Mouse (Mus musculus) neutrophil, adult 5-6 weeks (primary cell): ENCODE results near the gene Rasa2. TPM values are rescaled to one million over a fixed set of nuclear protein-coding genes. Genes with fewer than 3 reads are reported as not detected.
"Not testable (repeated sequence)": the region's sequence is repeated elsewhere in the genome, so short reads cannot be mapped to it uniquely, and the experiment has no call there.

Source experiments
- ATAC-seq: fragments of 151-379, 151-347 bp; 2 replicates; pipeline ENCODE4 v1.8.0; 2017; ENCODE audit warnings: mild to moderate bottlenecking, moderate TSS enrichment; ENCODE audit not compliant: insufficient number of reproducible peaks, poor library complexity, low FRiP score, severe bottlenecking; ENCODE audit errors: extremely low read depth
- total RNA-seq: library from RNA; stranded (forward); fragments of 200-1000 nt; gene quantifications from 2 replicates; pipeline ENCODE4 v1.2.3, GENCODE M21; 2017

The Rasa2 gene
- total RNA-seq, 1 experiment from 2014 or later = 77.9 TPM

DNA sequence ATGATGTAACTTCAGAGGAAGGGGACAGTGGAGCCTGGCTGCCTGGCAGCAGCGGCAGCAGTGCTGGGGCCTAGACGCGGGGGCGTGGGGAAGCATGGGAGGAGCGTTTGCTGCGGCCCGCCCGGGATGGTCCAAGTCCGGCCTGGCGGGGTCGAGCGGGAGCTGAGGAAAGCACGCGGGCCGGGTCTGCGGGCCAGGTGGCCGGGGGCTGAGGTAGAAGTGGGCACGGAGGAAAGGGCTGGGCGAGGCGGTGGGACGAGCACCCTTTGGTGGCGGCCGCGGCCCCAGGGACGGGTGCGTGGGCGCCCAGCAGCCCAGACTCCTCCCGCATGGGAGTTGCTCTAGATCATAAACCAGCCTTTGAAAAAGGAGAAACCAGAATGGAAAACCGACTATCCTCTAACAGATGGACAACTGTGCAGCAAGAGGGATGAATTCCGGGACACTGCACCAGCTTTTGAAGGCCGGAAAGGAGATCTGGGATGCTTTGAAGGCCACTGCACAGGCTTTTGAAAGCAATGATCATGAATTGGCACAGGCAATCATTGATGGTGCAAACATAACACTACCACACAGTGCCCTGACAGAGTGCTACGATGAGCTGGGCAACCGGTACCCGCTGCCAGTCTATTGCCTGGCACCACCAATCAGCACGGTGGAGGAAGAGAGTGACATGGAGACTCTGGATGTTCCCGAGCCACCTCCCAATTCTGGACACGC lies 94.4 kb downstream of the Rasa2 start:
- no peak for ATAC-seq

DNA sequence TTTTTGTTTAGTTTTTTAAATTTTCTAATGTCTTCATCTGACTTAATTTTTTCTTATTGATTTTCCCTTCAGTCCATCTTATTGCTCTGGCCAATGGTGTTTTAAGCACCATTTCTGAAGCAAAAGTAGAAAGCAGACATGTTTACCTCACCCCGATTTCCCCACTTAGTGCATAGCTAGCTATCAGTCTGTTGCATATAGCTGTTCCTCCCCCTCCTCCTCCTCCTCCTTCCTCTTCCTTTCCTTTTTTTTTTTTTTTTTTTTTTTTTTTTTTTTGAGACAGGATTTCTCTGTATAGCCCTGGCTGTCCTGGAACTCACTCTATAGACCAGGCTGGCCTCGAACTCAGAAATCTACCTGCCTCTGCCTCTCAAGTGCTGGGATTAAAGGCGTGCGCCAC lies 95.3 kb downstream of the Rasa2 start:
- not testable (repeated sequence) for ATAC-seq

DNA sequence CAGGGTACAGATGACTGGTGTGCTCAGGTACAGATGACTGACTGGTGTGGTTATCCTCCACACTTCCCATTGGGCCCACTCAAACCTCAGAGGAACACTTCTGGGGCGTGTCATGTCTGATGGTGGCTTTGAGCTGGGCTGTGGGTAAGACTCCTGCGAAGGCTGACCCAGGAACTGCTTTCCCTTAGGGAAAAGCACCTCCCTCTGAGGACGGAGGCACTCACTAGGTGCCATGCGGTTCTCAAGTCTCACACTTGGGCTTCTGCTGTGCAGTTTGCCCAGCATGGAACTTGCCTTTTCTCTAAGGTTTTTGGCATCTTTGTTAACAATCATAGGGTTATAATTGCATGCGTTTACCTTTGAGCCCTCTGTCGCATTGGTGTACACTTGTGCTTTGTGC lies 96.0 kb downstream of the Rasa2 start:
- ATAC-seq = no peak

DNA sequence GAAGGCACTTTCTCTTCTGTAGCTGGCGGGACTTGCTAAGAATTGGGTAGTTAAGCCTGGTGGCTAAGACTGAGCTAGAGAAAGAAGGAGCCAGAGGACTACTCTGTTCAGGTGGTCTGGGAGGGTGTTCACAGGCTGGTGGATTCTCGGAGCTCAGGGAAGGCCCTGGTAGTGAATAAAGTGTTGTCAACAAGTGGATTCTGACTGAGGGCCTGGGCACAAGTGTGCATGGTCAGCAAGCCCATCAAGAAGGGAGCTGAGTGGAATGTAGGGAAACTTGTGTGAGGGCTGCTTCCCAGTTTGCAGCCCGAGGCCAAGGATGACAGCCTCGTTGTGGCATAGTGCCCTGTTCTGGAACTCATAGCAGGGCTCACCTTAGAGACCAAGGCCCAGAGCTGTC lies 97.2 kb downstream of the Rasa2 start:
- ATAC-seq = no peak

DNA sequence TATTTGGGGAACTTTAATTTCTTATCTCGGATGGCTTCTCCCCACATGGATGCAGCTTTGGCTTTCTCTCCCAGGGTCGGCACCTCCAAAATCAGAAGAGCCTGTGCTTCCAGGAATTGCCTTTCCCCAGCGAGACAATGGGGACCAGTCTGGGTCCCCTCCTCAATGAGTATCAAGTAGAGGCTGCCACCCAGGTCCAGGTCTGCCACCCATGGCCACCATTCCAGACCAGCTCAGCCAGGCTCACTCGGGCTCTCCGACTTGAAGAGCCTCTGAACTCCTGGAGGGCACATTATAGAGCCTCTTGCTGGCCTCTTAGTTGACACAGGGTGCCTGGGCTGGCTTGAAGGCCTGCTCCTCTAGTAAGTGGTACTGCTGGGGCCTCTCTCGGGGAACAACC lies 97.9 kb downstream of the Rasa2 start:
- ATAC-seq = no peak

DNA sequence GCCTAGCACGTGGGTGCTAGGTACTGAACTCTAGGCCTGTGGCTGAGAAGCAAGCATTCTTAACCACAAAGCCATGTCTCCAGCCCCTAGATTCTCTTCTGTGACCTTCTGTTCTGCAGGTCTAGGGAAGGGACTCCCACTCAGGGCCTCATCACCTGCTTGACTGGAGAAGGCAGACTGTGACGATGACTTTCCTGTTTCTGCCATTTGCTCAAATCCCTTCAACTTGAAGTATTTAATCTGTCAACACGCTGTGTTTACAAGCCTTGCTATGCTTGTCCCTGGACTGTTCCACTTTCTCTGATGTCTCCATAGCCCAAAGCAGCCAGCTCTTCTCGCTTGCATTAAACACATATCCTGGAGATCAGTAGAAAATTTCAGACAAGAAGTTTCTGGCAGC lies 98.9 kb downstream of the Rasa2 start:
- ATAC-seq = no peak

DNA sequence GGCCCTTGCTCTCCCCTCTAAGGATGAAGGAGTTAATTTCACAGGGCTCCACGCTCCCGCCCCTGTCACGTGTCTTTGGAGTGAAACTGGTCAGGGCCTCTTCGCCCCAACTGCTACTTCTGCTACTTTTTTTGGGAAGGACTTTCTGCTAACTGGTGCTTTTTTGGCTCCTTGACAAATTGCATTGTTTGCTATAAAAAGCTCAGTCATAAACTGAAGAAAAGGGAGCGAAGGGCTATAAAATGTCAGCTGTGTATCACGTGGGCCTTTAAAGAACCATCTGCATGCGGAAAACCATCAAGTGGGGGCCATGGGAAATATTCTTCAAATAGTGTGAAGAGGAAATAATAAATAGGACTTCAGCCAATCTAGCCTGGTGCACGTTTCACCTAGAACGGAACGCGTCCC lies 100.7 kb downstream of the Rasa2 start:
- ATAC-seq = no peak

DNA sequence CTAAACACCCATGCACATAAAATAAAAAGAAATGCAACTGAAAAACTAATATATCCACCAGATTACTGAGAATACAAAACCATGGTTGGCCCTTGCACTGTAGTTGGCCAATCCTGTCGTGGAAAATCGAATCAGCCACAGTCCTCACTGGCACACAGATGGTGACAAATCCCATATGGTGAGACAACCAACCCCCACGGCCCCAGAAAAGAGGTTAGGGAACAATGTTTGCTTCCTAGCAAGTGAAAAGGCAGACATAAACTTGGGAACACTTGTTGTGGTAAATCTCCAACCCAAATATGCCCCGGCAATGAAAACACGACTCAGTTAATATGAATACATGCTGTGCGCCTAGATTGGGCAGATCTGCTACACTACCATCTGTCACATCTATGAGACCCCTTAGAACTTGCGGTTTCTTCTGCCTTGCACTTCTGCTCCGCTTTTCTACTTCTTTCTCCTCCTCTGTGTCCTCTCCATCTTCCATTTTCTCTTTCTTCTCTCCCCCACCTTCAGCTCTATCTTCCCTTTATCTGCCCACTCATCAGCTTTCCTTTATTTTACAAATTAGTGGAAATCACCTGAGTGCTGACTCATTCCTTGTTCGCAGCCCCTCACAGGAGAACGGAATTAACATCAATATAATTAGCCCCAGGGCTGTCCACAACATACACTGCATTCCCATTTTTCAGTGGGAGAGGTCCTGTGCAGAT lies 101.3 kb downstream of the Rasa2 start:
- no peak for ATAC-seq

DNA sequence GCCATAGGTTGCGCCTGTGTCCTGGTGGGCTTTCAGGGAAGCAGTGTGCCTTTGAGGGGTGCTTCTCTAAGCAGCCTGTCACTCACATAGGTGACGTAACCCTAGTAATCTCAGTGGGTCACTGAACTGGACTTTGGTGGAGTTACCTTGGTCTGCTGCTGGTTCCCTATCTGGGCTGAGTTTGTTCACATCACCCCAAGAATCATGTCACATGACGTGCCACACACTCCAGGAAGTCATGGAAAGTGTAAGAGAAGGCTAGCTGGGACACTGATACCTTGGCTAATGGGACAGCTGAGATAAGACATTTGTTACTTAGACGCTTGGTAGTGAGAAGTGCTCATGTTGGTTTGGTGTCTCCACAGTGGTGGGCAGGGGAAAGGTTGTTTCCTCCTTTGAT lies 105.4 kb downstream of the Rasa2 start:
- no peak for ATAC-seq

DNA sequence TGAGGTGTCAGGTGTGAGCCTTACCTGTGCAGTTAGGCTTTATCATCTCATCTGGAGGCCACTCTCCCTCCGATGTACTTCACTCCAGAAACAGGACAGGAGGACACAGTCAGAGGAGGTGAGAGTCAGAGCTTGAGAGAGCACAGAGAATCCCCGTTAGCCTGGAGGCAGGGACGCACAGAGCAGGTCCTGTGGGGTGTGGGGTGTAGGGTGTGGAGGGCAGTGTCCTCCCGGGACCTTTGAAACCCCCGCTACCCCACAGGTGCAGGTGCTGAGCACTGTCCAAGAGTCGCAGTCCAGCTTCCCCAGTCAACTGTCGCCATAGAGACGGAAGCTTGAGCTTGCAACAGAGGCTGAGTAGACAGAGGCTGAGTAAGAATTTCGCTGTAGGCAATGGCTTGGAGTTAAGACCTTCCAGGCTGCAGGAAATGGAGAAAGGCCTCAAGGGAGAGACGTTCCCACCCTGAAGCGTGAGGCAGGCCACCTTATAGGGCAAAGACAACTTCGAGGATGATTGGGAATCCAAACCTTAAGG lies 106.4 kb downstream of the Rasa2 start, which contains the start of gene Gm28729:
Gene Gm28729, minus strand, starts transcription at position 293 of the 535 bp plus-strand sequence.
- ATAC-seq = peak; percentile 20

DNA sequence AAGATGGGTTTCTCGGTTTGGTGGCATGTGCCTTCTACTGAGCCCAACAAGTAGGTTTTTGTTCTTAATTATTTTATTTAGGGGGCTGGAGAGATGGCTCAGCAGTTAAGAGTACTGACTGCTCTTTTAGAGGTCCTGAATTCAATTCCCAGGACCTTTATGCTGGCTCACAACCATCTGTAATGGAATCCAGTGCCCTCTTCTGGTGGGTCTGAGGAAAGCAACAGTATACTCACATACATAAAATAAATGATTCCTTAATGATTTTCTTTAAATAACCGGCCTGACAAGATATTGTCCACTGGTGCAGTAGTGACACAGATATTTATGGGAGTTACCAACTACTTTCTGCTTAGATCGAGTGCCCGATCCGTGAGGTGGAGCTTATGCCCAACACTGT lies 108.3 kb downstream of the Rasa2 start:
- no peak for ATAC-seq

DNA sequence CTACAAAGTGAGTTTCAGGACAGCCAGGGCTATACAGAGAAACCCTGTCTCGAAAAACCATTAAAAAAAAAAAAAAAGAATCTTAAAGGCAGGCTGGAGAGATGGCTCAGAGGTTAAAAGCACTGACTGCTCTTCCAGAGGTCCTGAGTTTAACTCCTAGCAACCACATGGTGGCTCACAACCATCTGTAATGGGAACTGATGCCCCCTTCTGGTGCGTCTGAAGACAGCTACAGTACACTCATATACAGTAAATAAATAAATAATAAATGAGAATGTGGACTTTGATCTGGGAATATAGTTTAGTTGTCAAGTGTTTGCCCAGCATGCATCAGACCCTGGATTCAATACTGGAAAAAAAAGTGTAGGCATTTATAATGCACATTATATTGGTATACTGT lies 109.8 kb downstream of the Rasa2 start:
- not testable (repeated sequence) for ATAC-seq

DNA sequence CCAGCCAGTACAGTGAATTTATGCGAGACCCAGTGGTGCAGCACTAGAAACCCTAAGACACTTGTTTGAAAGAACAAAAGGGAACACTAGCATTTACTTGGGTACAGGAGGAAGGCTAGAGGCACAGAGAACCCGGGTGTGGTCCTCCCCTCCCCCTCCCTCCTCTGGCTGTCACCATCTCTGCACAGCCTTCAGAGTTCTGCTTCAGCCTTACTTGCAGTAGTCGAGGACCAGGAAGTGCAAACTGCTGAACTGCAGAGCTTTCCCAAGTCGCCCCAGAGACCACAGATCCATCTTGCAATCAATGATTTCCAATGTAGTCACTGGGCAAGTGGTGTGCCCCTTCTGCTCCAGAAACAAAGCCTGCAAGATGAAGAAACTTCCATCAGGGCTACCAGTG lies 114.0 kb downstream of the Rasa2 start:
- no peak for ATAC-seq

DNA sequence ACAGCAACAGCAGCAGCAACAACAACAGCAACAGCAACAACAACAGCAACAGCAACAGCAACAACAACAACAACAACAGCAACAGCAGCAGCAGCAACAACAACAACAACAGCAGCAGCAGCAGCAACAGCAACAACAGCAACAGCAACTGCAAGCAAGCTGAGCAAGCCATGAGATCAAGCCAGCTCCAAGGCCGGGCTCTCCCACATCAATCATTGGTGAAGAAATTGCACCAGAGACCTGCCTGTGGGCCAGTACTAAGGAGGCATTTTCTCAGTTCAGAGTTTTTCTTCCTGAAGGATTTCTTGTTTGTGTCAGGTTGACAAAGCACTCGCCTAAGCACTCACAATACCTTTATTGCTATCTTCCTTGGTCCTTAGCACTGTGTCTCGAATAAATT lies 114.6 kb downstream of the Rasa2 start:
- no peak for ATAC-seq

DNA sequence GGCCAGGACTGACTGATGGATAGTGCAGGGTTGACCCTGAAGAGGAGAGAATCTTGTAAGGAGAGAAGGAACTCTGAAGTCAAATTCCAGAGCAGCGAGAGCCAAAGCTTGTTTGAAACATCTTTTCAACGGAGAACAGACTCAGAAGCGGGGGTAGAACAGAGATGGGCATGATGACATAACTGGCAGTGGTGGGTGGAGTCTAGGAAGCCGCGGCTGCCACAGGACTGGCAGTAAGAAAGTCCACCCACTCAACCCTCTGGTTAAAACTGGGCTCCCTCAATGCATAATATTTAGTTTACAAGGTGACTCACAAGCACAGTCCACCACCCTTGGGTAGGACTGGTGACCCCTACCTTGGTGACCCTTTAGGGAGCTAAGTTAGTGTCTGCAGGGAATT lies 115.7 kb downstream of the Rasa2 start:
- no peak for ATAC-seq

DNA sequence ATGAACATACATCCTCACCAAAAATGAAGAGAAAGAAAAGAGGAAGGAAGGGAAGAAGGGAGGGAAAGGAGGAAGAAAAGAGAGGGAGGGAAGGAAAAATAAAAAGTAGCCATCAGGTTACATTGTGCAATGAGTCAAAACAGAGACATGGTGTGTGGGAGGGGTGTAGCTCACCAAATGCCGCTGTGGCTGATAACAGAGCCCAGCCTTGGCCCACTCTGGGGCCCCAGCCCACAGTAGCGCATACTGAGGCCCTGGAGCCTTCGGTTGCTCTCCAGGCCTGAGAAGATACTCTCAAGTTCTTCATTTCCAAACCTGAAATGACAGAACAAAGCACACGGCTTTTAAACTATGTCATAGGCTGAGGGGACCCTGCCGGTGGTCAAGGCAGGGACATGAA lies 117.1 kb downstream of the Rasa2 start:
- ATAC-seq = no peak

DNA sequence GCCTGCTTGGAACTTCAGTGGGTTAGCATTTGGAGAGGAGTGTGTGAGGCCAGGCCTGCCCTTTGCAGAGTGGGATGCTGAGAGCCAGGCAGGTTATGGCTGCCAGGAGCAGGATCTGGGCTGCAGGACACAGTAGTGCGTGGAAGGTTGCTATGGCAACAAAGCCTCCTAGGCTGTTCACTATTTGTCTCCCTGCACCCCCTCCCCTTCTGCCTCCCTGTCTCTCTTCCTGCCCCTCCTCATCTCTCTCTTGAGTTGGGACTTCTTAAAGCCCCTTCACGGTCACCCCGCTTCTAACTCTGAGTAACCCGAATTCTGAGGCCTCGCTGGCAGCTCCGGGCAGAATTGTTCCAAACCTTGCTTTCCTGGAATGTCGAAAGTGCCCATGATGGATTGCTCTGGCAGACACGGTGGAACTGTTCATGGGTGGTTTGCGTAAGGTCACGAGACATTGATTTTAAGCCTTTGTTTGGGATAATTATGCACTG lies 125.4 kb downstream of the Rasa2 start:
- no peak for ATAC-seq

DNA sequence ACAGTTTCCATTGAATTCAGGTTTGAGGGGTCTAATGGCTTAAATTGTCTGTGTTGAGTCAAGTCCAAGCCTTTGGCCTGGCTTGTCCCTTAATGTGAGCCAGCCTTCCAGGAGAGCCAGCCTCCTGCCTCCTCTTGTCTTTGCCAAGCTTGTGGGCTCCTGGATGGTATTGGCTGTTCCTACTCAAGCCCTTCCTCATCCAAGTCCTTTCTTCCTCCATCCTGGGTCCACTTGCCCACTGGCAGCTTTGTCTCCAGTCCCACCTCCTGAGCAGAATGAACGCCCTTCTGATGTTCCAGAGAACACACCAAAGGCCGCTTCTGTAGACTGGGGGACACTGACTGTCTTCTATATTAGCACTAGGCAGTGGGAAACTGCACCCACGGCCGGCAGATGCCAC lies 126.3 kb downstream of the Rasa2 start:
- ATAC-seq = no peak

DNA sequence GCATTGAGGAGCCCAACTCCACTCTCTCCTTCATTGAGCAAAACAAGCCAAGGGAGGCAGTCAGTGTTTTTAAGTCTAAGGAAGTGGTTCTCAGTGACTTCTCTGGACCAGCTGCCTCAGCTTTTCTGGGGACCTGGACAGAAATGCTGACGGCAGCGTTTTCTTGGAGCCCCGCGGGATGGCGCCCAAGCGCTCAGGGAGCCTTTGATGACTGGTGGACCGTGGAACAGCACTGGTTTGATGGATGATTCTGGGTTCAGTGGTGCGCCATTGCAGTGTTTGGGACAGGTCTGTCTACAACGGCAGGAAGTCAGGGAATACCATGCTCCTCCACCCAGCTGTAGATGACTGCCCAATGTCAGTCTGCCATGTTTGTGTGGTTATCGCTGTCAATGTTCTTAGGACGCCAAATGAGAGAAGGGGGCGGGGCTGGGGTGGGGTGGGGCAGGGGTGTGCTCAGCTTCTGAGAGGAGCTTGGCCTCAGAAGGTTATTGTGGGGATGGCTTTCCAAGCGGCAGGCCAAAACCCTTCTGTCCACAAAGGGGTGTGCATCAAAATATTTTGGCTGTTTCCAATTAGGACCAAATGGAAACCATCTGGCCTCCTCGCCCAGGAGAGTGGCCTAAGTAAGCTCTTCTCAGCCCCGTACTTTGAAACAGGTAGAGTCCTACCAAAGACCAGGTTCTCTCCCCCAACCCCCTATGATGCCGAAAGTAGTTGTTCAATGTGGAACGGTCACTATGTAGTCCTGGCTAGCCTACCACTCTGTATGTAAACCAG lies 127.1 kb downstream of the Rasa2 start:
- ATAC-seq = no peak
